ENCODE assay signal across 17 mouse cellular contexts in genomic region chr15:67823226-67823625, GRCm38 (mm10).
DNase-seq lines count a peak whose midpoint lies in the region; ATAC-seq and TF ChIP-seq lines count a peak whose summit lies in the region.
"Had no signal": no experiment of that assay in that cellular context is flagged by ENCODE, and none has a peak within 500 bp of the region (broad histone marks: within the 10 kb centered on the region; RNA-seq: fewer than 3 reads in every experiment).

No protein-coding gene starts in this region.

- TF ChIP-seq POLR2A in brain, embryonic 14.5 days (IDR thresholded peaks at IDR 0.05; ENCODE audit: borderline replicate concordance, extremely low read depth, insufficient read depth, insufficient read length, poor library complexity, severe bottlenecking), result no peak

- peak; percentile 38 to 52 for DNase-seq in cerebellum, postnatal 10 days
- DNase-seq in cerebellum, postnatal 36 days, result no peak
- DNase-seq in left cerebral cortex, postnatal 4 days, result peak; percentile 16
- DNase-seq in left cerebral cortex, adult 18-20 months (ENCODE audit: low spot score in 2 of 2), result no peak
- peak; percentile 3 for DNase-seq in right cerebral cortex, postnatal 4 days
- no peak for DNase-seq in right cerebral cortex, postnatal 36 days (ENCODE audit: low spot score in 2 of 2)
- peak; percentile 43 for DNase-seq in brain, embryonic 14.5 days (ENCODE audit: low read depth)
- DNase-seq: adrenal gland, postnatal 14 days; B cell, adult 2 months; forebrain, postnatal 0 days; gastrocnemius, postnatal 14 days; kidney, adult 18-20 months had no signal

- no peak for ATAC-seq in CD4-positive, CD25-positive, alpha-beta regulatory T cell, adult 4 months
- ATAC-seq: activated CD4-positive, CD25-positive, alpha-beta regulatory T cell, adult 4 months; forebrain, embryonic 13.5 days; forebrain, postnatal 0 days; intestine, embryonic 15.5 days; Patski had no signal

- intact Hi-C loops in left cerebral cortex, postnatal 4 days (cut with DNase I), result no loop called here

- TF ChIP-seq CTCF in brain, embryonic 14.5 days (IDR thresholded peaks at IDR 0.05; ENCODE audit: borderline replicate concordance, extremely low read depth, insufficient read depth, insufficient read length), result no peak

Comparison
In these comparisons a context has a peak if more than half of its experiments do, and no peak if none do; other contexts are left out.
1. DNase-seq: peak in cerebellum, postnatal 10 days (2 of 2), left cerebral cortex, postnatal 4 days (single experiment), right cerebral cortex, postnatal 4 days (single experiment) and brain, embryonic 14.5 days (single experiment); none in cerebellum, postnatal 36 days (0 of 2), left cerebral cortex, adult 18-20 months (0 of 2) and right cerebral cortex, postnatal 36 days (0 of 2).